Mouse (Mus musculus) urinary bladder, postnatal 14 days (tissue): ENCODE data around the gene Adamts4.

ENCODE experiments used
- DNase-seq: peaks from one replicate; pipeline ENCODE4 v3.0.0; 2021; ENCODE audit warnings: low spot score

Adamts4 gene

GRCm38 (mm10) chr1:171256095-171256818 is 6.0 kb downstream of the Adamts4 start:
- DNase-seq: no peak

- peak; percentile 61 for DNase-seq
These were observed 6.8 kb downstream of the Adamts4 start for GRCm38 (mm10) chr1:171256937-171257548.

- no peak for DNase-seq
These were observed 7.6 kb downstream of the Adamts4 start for GRCm38 (mm10) chr1:171257781-171258180.

GRCm38 (mm10) chr1:171258921-171259320 is 8.7 kb downstream of the Adamts4 start:
- no peak for DNase-seq

- no peak for DNase-seq
These were observed 10.1 kb downstream of the Adamts4 start for GRCm38 (mm10) chr1:171260316-171260715.

- DNase-seq: peak; percentile 58
These were observed 12.4 kb downstream of the Adamts4 start for GRCm38 (mm10) chr1:171262594-171263130.

- no peak for DNase-seq
These were observed 13.0 kb downstream of the Adamts4 start for GRCm38 (mm10) chr1:171263185-171263611.

GRCm38 (mm10) chr1:171263666-171264461 is 13.6 kb downstream of the Adamts4 start:
- no peak for DNase-seq

GRCm38 (mm10) chr1:171265971-171266744 is 15.9 kb downstream of the Adamts4 start:
- no peak for DNase-seq

- DNase-seq: no peak
These were observed 18.1 kb downstream of the Adamts4 start for GRCm38 (mm10) chr1:171268341-171268740.

GRCm38 (mm10) chr1:171269848-171270572 is 19.8 kb downstream of the Adamts4 start, which contains the start of gene B4galt3:
Gene B4galt3 (plus strand): TSS chr1:171270328.
- peak; percentile 98 for DNase-seq

GRCm38 (mm10) chr1:171270573-171270900 is 20.3 kb downstream of the Adamts4 start:
- DNase-seq: peak; percentile 79

- no peak for DNase-seq
These were observed 21.0 kb downstream of the Adamts4 start for GRCm38 (mm10) chr1:171271196-171271595.

- DNase-seq: no peak
These were observed 21.4 kb downstream of the Adamts4 start for GRCm38 (mm10) chr1:171271622-171272021.

GRCm38 (mm10) chr1:171272086-171272485 is 21.9 kb downstream of the Adamts4 start:
- DNase-seq: no peak

- DNase-seq: no peak
These were observed 23.9 kb downstream of the Adamts4 start for GRCm38 (mm10) chr1:171274171-171274570.

- peak; percentile 76 for DNase-seq
These were observed 25.0 kb downstream of the Adamts4 start for GRCm38 (mm10) chr1:171275144-171275734.

- DNase-seq: no peak
These were observed 26.0 kb downstream of the Adamts4 start for GRCm38 (mm10) chr1:171276110-171276748.

- no peak for DNase-seq
These were observed 27.5 kb downstream of the Adamts4 start for GRCm38 (mm10) chr1:171277736-171278135.

- no peak for DNase-seq
These were observed 28.2 kb downstream of the Adamts4 start for GRCm38 (mm10) chr1:171278436-171278835.
